ENCODE assay signal across 9 mouse cellular contexts in genomic region chr8:118274688-118275087, GRCm38 (mm10). TPM values are rescaled to one million over a fixed set of nuclear protein-coding genes. Genes with fewer than 3 reads are reported as not detected.
DNase-seq lines count a peak whose midpoint lies in the region; TF ChIP-seq lines count a peak whose summit lies in the region.
"Had no signal": no experiment of that assay in that cellular context is flagged by ENCODE, and none has a peak within 500 bp of the region (broad histone marks: within the 10 kb centered on the region; RNA-seq: fewer than 3 reads in every experiment).

No protein-coding gene starts in this region.

- H3K4me1 ChIP-seq in testis, adult 2 months (ENCODE audit: control insufficient read depth, insufficient read depth, low read length) = no peaks in the 10 kb centered on the region; the same call in 1 of the 2 replicates

- DNase-seq in gastrocnemius, adult 18-20 months (ENCODE audit: low spot score) = peak; percentile 75
- no peak for DNase-seq in gastrocnemius, postnatal 25 days
- DNase-seq in adrenal gland, adult (ENCODE audit: inconsistent age in 2 of 2, low spot score in 1 of 2) = peak; percentile 65 to 93
- DNase-seq in cerebellum, postnatal 4 days (ENCODE audit: low spot score in 2 of 2) = peak; percentile 78 to 86
- peak; percentile 55 to 65 for DNase-seq in gastrocnemius, postnatal 4 days (ENCODE audit: low spot score in 2 of 2)
- peak; percentile 81 to 84 for DNase-seq in layer of hippocampus, postnatal 10 days (ENCODE audit: low spot score in 2 of 2)
- peak; percentile 35 to 69 for DNase-seq in lung, postnatal 4 days

- no peak overlapping the region for H3K4me3 ChIP-seq in testis, adult 2 months (ENCODE audit: control insufficient read depth, low read depth, low read length)
- H3K4me3 ChIP-seq: limb, embryonic 12.5 days had no signal

- H3K27ac ChIP-seq in testis, adult 2 months (ENCODE audit: control insufficient read depth, insufficient read depth, low read depth, low read length) = no peak overlapping the region
- H3K27ac ChIP-seq: limb, embryonic 12.5 days had no signal

- H3K27me3 ChIP-seq in testis, adult 2 months (ENCODE audit: control insufficient read depth, insufficient read depth, low read length) = no peaks in the 10 kb centered on the region

- no peak for TF ChIP-seq POLR2A in testis, adult 2 months (IDR thresholded peaks at IDR 0.05; ENCODE audit: control insufficient read depth, low read depth, low read length)

- peak; percentile 92; the same call in 1 of the 2 replicates for TF ChIP-seq CTCF in testis, adult 2 months (IDR thresholded peaks at IDR 0.05; ENCODE audit: control insufficient read depth, insufficient read depth, insufficient replicate concordance, low read depth, low read length)

- H3K36me3 ChIP-seq in testis, adult 2 months (ENCODE audit: control insufficient read depth, insufficient read depth, low read length) = no peaks in the 10 kb centered on the region
- H3K36me3 ChIP-seq: limb, embryonic 12.5 days had no signal

RNA-seq across cellular contexts. Expression of gene Cdh13, which starts 8.8 kb away (rescaled TPM):
- total RNA-seq in gastrocnemius, adult 18-20 months (2021) = 100 to 1,000 TPM in 1 of 2 experiments, 10 to 100 TPM in 1; 95.8 to 111 TPM
- total RNA-seq in gastrocnemius, postnatal 25 days (2021) = 100 to 1,000 TPM; 102 to 124 TPM
- total RNA-seq in gastrocnemius, postnatal 4 days (2021) = 100 to 1,000 TPM; 136 to 141 TPM
- total RNA-seq in layer of hippocampus, postnatal 10 days (2021) = 10 to 100 TPM; 74.9 to 76.6 TPM
- polyA plus RNA-seq in testis, adult 2 months (2012; rRNA removed) = 4.5 and 5.1 TPM in 2 replicates
